Mouse (Mus musculus) WW6 (cell line): ENCODE measurements around the gene Itfg2.
A peak's percentile ranks its signal among the peaks of the same experiment; 100 is the strongest.
"Not testable (repeated sequence)": the region's sequence is repeated elsewhere in the genome, so short reads cannot be mapped to it uniquely, and the experiment has no call there.

Source experiments
- DNase-seq: peaks from one replicate; pipeline ENCODE4 v3.0.0-alpha.2; 2013; ENCODE audit warnings: low read depth, low spot score

Itfg2 gene

GRCm38 (mm10) chr6:128383752-128384151 lies 41.0 kb downstream of the Itfg2 start:
- DNase-seq, result no peak

- no peak for DNase-seq
Measured at GRCm38 (mm10) chr6:128381254-128381653, 43.5 kb downstream of the Itfg2 start.

GRCm38 (mm10) chr6:128380594-128381167 lies 44.0 kb downstream of the Itfg2 start:
- DNase-seq, result not testable (repeated sequence)

- DNase-seq, result no peak
Measured at GRCm38 (mm10) chr6:128379636-128380035, 45.1 kb downstream of the Itfg2 start.

GRCm38 (mm10) chr6:128376371-128377085 lies 48.2 kb downstream of the Itfg2 start:
- no peak for DNase-seq

- no peak for DNase-seq
Measured at GRCm38 (mm10) chr6:128375192-128375591, 49.5 kb downstream of the Itfg2 start, which contains the start of the genes Tex52 and Gm44596. TSS of gene Tex52 (plus strand) at chr6:128375456. TSS of gene Gm44596 (plus strand) at chr6:128375503.

GRCm38 (mm10) chr6:128370040-128370439 lies 54.7 kb downstream of the Itfg2 start:
- no peak for DNase-seq

- DNase-seq, result no peak
Measured at GRCm38 (mm10) chr6:128366466-128366865, 58.3 kb downstream of the Itfg2 start.

GRCm38 (mm10) chr6:128364721-128365120 lies 60.0 kb downstream of the Itfg2 start:
- no peak for DNase-seq

- DNase-seq, result no peak
Measured at GRCm38 (mm10) chr6:128363007-128363825, 61.5 kb downstream of the Itfg2 start.

GRCm38 (mm10) chr6:128362381-128363006 lies 62.2 kb downstream of the Itfg2 start, which contains the start of the genes Rhno1 and Foxm1:
TSS of gene Rhno1 (minus strand) at chr6:128362911.
TSS of gene Foxm1 (plus strand) at chr6:128362967.
- peak; percentile 68 for DNase-seq

- no peak for DNase-seq
Measured at GRCm38 (mm10) chr6:128361901-128362300, 62.8 kb downstream of the Itfg2 start.
